Mouse (Mus musculus) heart, embryonic 13.5 days (tissue): ENCODE measurements around the gene Nos1ap. TPM values are rescaled to one million over a fixed set of nuclear protein-coding genes. Genes with fewer than 3 reads are reported as not detected.

Experiments
- ATAC-seq: fragments of 200-750 bp; cut with Nextera tagmentation; 2 replicates; pipeline ENCODE4 v1.8.0; 2017; ENCODE audit warnings: moderate TSS enrichment; ENCODE audit not compliant: insufficient number of reproducible peaks, low FRiP score, low TSS enrichment; ENCODE audit errors: extremely low read depth
- H3K27ac ChIP-seq: fragments of 300-500 bp; sonication (generic); replicated peaks from 2 replicates; pipeline ENCODE4 v1.5.1; 2015; ENCODE audit warnings: moderate library complexity, mild to moderate bottlenecking, inconsistent platforms
- H3K27me3 ChIP-seq: fragments of 300-500 bp; sonication (generic); replicated peaks from 2 replicates; pipeline ENCODE4 v1.6.1; 2015; ENCODE audit warnings: mild to moderate bottlenecking, inconsistent platforms
- H3K36me3 ChIP-seq: fragments of 300-500 bp; sonication (generic); 2 replicates; pipeline ENCODE4 v1.6.1; 2015; ENCODE audit warnings: mild to moderate bottlenecking, inconsistent platforms
- H3K4me1 ChIP-seq: fragments of 300-500 bp; sonication (generic); 2 replicates; pipeline ENCODE4 v1.6.1; 2015; ENCODE audit warnings: inconsistent platforms
- H3K4me2 ChIP-seq: fragments of 300-500 bp; sonication (generic); 2 replicates; pipeline ENCODE4 v1.6.1; 2015; ENCODE audit warnings: inconsistent platforms, mild to moderate bottlenecking, moderate library complexity
- H3K4me3 ChIP-seq: fragments of 300-500 bp; sonication (generic); 2 replicates; pipeline ENCODE4 v1.5.1; 2015; ENCODE audit warnings: moderate library complexity, mild to moderate bottlenecking, inconsistent platforms
- H3K9ac ChIP-seq: fragments of 300-500 bp; sonication (generic); 2 replicates; pipeline ENCODE4 v1.6.1; 2015; ENCODE audit warnings: inconsistent platforms, mild to moderate bottlenecking, moderate library complexity
- H3K9me3 ChIP-seq: fragments of 300-500 bp; sonication (generic); 2 replicates; pipeline ENCODE4 v1.6.1; 2016; ENCODE audit warnings: inconsistent platforms
- WGBS: fragments of 180-500 bp; shearing (Covaris S2); methylation state at CpG from one replicate; pipeline ENCODE4 v1.1.7; 2015; ENCODE audit warnings: mixed read lengths; 5-methylcytosine and 5-hydroxymethylcytosine counted together
- polyA plus RNA-seq: library from polyadenylated mRNA; unstranded; fragments of >200 nt; fragmentation: Nextera tagmentation; extraction: Ambion mirVana; gene quantifications from 2 replicates; pipeline ENCODE4 v1.2.1, GENCODE M21; 2015

Nos1ap gene
- polyA plus RNA-seq, result 17.9 and 21.2 TPM in 2 replicates

GRCm38 (mm10) chr1:170589219-170590040 lies at the start of gene Nos1ap:
Nos1ap (minus strand) TSS chr1:170589861.
- no peaks in the 10 kb centered on the region for H3K9me3 ChIP-seq
- peak within 1 kb of the TSS; percentile 97 for H3K9ac ChIP-seq
- H3K36me3 ChIP-seq, result peaks cover 19% of the 10 kb centered on the region
- H3K4me2 ChIP-seq, result peak within 1 kb of the TSS; percentile 96
- no peaks in the 10 kb centered on the region for H3K27me3 ChIP-seq
- peaks cover 31% of the 10 kb centered on the region for H3K4me1 ChIP-seq
- H3K27ac ChIP-seq, result peak within 1 kb of the TSS; percentile 80
- peak within 1 kb of the TSS; percentile 95 for H3K4me3 ChIP-seq
- under 1% methylated on average over 91 of the region's 106 CpGs for WGBS
- peak; percentile 87 for ATAC-seq

GRCm38 (mm10) chr1:170638941-170639340 lies 49.3 kb upstream of the Nos1ap start:
- 82% methylated on average over 7 of the region's 7 CpGs for WGBS

GRCm38 (mm10) chr1:170632856-170633255 lies 43.2 kb upstream of the Nos1ap start:
- no peak for ATAC-seq
- Histone ChIP-seq H3K4me3 (no peak overlapping the region), H3K36me3 (no peaks in the 10 kb centered on the region), H3K9me3 (0 out of 2 replicates have a peak, but pooled peaks cover 3% of the 10 kb centered on the region), H3K27me3 (no peaks in the 10 kb centered on the region), H3K9ac (no peak overlapping the region), H3K4me1 (no peaks in the 10 kb centered on the region), H3K27ac (no peak overlapping the region), H3K4me2 (no peak overlapping the region)
- WGBS, result 57% methylated on average over 4 of the region's 4 CpGs

More at GRCm38 (mm10) chr1:170638941-170639340, 49.3 kb upstream of the Nos1ap start:
- 0 out of 2 replicates have a peak, but pooled peaks cover 4% of the 10 kb centered on the region for H3K27me3 ChIP-seq
- no peaks in the 10 kb centered on the region for H3K36me3 ChIP-seq
- H3K9ac ChIP-seq, result no peak overlapping the region
- peaks cover 8% of the 10 kb centered on the region for H3K4me1 ChIP-seq
- no peak overlapping the region for H3K4me2 ChIP-seq
- H3K9me3 ChIP-seq, result no peaks in the 10 kb centered on the region
- ATAC-seq, result no peak
- no peak overlapping the region for H3K4me3 ChIP-seq
- H3K27ac ChIP-seq, result no peak overlapping the region

GRCm38 (mm10) chr1:170632385-170632784 lies 42.7 kb upstream of the Nos1ap start:
- Histone ChIP-seq H3K4me3 (no peak overlapping the region), H3K27ac (no peak overlapping the region), H3K27me3 (no peaks in the 10 kb centered on the region), H3K36me3 (no peaks in the 10 kb centered on the region), H3K9me3 (0 out of 2 replicates have a peak, but pooled peaks cover 6% of the 10 kb centered on the region), H3K9ac (no peak overlapping the region), H3K4me1 (no peaks in the 10 kb centered on the region), H3K4me2 (no peak overlapping the region)
- no peak for ATAC-seq
- 12% methylated on average over 3 of the region's 3 CpGs for WGBS

GRCm38 (mm10) chr1:170631571-170631970 lies 41.9 kb upstream of the Nos1ap start:
- Histone ChIP-seq H3K9me3 (0 out of 2 replicates have a peak, but pooled peaks cover 6% of the 10 kb centered on the region), H3K27ac (no peak overlapping the region), H3K36me3 (no peaks in the 10 kb centered on the region), H3K4me1 (no peaks in the 10 kb centered on the region), H3K4me2 (no peak overlapping the region), H3K4me3 (no peak overlapping the region), H3K27me3 (no peaks in the 10 kb centered on the region), H3K9ac (no peak overlapping the region)
- 86% methylated on average over 5 of the region's 5 CpGs for WGBS
- no peak for ATAC-seq

- Histone ChIP-seq H3K4me1 (no peaks in the 10 kb centered on the region), H3K36me3 (no peaks in the 10 kb centered on the region), H3K27ac (no peak overlapping the region), H3K4me3 (no peak overlapping the region), H3K9ac (no peak overlapping the region), H3K27me3 (no peaks in the 10 kb centered on the region), H3K9me3 (0 out of 2 replicates have a peak, but pooled peaks cover 9% of the 10 kb centered on the region), H3K4me2 (no peak overlapping the region)
- 86% methylated on average over 4 of the region's 4 CpGs for WGBS
- ATAC-seq, result no peak
Measured at GRCm38 (mm10) chr1:170630489-170630888, 40.8 kb upstream of the Nos1ap start.

- ATAC-seq, result no peak
- H3K4me2 ChIP-seq, result peak overlapping the region; percentile 16; the same call in 1 of the 2 replicates
- H3K4me1 ChIP-seq, result peaks cover 16% of the 10 kb centered on the region
- WGBS, result 93% methylated on average over 1 of the region's 1 CpGs
- H3K27me3 ChIP-seq, result no peaks in the 10 kb centered on the region
- no peak overlapping the region for H3K4me3 ChIP-seq
- H3K9ac ChIP-seq, result no peak overlapping the region
- H3K27ac ChIP-seq, result peak overlapping the region; percentile 95
- H3K36me3 ChIP-seq, result peaks cover 8% of the 10 kb centered on the region; the same call in 1 of the 2 replicates
- H3K9me3 ChIP-seq, result peaks cover 21% of the 10 kb centered on the region
Measured at GRCm38 (mm10) chr1:170623432-170623831, 33.8 kb upstream of the Nos1ap start.

GRCm38 (mm10) chr1:170622934-170623333 lies 33.3 kb upstream of the Nos1ap start:
- H3K36me3 ChIP-seq, result peaks cover 8% of the 10 kb centered on the region; the same call in 1 of the 2 replicates
- H3K4me1 ChIP-seq, result peaks cover 16% of the 10 kb centered on the region
- H3K4me3 ChIP-seq, result no peak overlapping the region
- peak overlapping the region; percentile 16; the same call in 1 of the 2 replicates for H3K4me2 ChIP-seq
- peak overlapping the region; percentile 95 for H3K27ac ChIP-seq
- H3K27me3 ChIP-seq, result no peaks in the 10 kb centered on the region
- no peak overlapping the region for H3K9ac ChIP-seq
- peaks cover 18% of the 10 kb centered on the region for H3K9me3 ChIP-seq
- WGBS, result 4% methylated on average over 5 of the region's 5 CpGs
- ATAC-seq, result peak; percentile 93

GRCm38 (mm10) chr1:170619686-170620374 lies 30.2 kb upstream of the Nos1ap start:
- peaks cover 10% of the 10 kb centered on the region for H3K9me3 ChIP-seq
- ATAC-seq, result no peak
- H3K4me3 ChIP-seq, result no peak overlapping the region
- no peaks in the 10 kb centered on the region for H3K27me3 ChIP-seq
- H3K9ac ChIP-seq, result no peak overlapping the region
- WGBS, result 48% methylated on average over 2 of the region's 2 CpGs
- no peak overlapping the region for H3K27ac ChIP-seq
- peaks cover 16% of the 10 kb centered on the region for H3K4me1 ChIP-seq
- H3K36me3 ChIP-seq, result peaks cover 8% of the 10 kb centered on the region; the same call in 1 of the 2 replicates
- H3K4me2 ChIP-seq, result no peak overlapping the region

- no peak overlapping the region for H3K4me3 ChIP-seq
- no peaks in the 10 kb centered on the region for H3K36me3 ChIP-seq
- H3K4me1 ChIP-seq, result peaks cover 12% of the 10 kb centered on the region
- no peaks in the 10 kb centered on the region for H3K9me3 ChIP-seq
- H3K27ac ChIP-seq, result no peak overlapping the region
- H3K4me2 ChIP-seq, result no peak overlapping the region
- no peaks in the 10 kb centered on the region for H3K27me3 ChIP-seq
- ATAC-seq, result peak; percentile 43; the same call in 1 of the 2 replicates
- no peak overlapping the region for H3K9ac ChIP-seq
- WGBS, result 54% methylated on average over 18 of the region's 18 CpGs
Measured at GRCm38 (mm10) chr1:170612968-170613872, 23.6 kb upstream of the Nos1ap start.
